Mouse (Mus musculus): ENCODE data around the gene Gpc2. TPM values are rescaled to one million over a fixed set of nuclear protein-coding genes. Genes with fewer than 3 reads are reported as not detected.

Gene Gpc2
- polyA plus RNA-seq, 1 experiment = not detected

- Histone ChIP-seq H3K4me1 (ENCODE audit: control insufficient read depth, insufficient read depth, insufficient read length, low read length) (no peaks in the 10 kb centered on the region), H3K27ac (replicated peaks; ENCODE audit: low read depth, low read length) (no peak overlapping the region), H3K4me3 (ENCODE audit: insufficient read depth, low read depth, low read length) (no peak overlapping the region)
These were observed 10.8 kb downstream of the Gpc2 start for GRCm38 (mm10) chr5:138268980-138269379.

- Histone ChIP-seq H3K27ac (replicated peaks; ENCODE audit: low read depth, low read length) (no peak overlapping the region), H3K4me1 (ENCODE audit: control insufficient read depth, insufficient read depth, insufficient read length, low read length) (no peaks in the 10 kb centered on the region), H3K4me3 (ENCODE audit: insufficient read depth, low read depth, low read length) (no peak overlapping the region)
These were observed 12.7 kb downstream of the Gpc2 start for GRCm38 (mm10) chr5:138267114-138267513.

GRCm38 (mm10) chr5:138265712-138266111, 14.1 kb downstream of the Gpc2 start:
- H3K4me1 ChIP-seq (ENCODE audit: control insufficient read depth, insufficient read depth, insufficient read length, low read length) = no peaks in the 10 kb centered on the region
- no peak overlapping the region for H3K4me3 ChIP-seq (ENCODE audit: insufficient read depth, low read depth, low read length)
- no peak overlapping the region for H3K27ac ChIP-seq (replicated peaks; ENCODE audit: low read depth, low read length)

GRCm38 (mm10) chr5:138264207-138264578, 15.6 kb downstream of the Gpc2 start:
- H3K27ac ChIP-seq (replicated peaks; ENCODE audit: low read depth, low read length) = no peak overlapping the region
- peak overlapping the region; percentile 75 for H3K4me3 ChIP-seq (ENCODE audit: insufficient read depth, low read depth, low read length)
- H3K4me1 ChIP-seq (ENCODE audit: control insufficient read depth, insufficient read depth, insufficient read length, low read length) = no peaks in the 10 kb centered on the region

- peak within 1 kb of the TSS; percentile 54 for H3K27ac ChIP-seq (replicated peaks; ENCODE audit: low read depth, low read length)
- no peaks in the 10 kb centered on the region for H3K4me1 ChIP-seq (ENCODE audit: control insufficient read depth, insufficient read depth, insufficient read length, low read length)
- H3K4me3 ChIP-seq (ENCODE audit: insufficient read depth, low read depth, low read length) = peak within 1 kb of the TSS; percentile 75
These were observed 16.3 kb downstream of the Gpc2 start, which contains the start of gene BC037034 for GRCm38 (mm10) chr5:138263260-138264206. TSS of gene BC037034 (minus strand) at chr5:138264033.

- peak overlapping the region; percentile 75 for H3K4me3 ChIP-seq (ENCODE audit: insufficient read depth, low read depth, low read length)
- H3K4me1 ChIP-seq (ENCODE audit: control insufficient read depth, insufficient read depth, insufficient read length, low read length) = no peaks in the 10 kb centered on the region
- H3K27ac ChIP-seq (replicated peaks; ENCODE audit: low read depth, low read length) = peak overlapping the region; percentile 9; the same call in 1 of the 2 replicates
These were observed 17.1 kb downstream of the Gpc2 start for GRCm38 (mm10) chr5:138262582-138263240.

GRCm38 (mm10) chr5:138262001-138262400, 17.8 kb downstream of the Gpc2 start:
- Histone ChIP-seq H3K4me3 (ENCODE audit: insufficient read depth, low read depth, low read length) (peak overlapping the region; percentile 75), H3K4me1 (ENCODE audit: control insufficient read depth, insufficient read depth, insufficient read length, low read length) (no peaks in the 10 kb centered on the region), H3K27ac (replicated peaks; ENCODE audit: low read depth, low read length) (0 out of 2 replicates have a peak overlapping the region, but pooled peaks have one; percentile 9)

GRCm38 (mm10) chr5:138260834-138261233, 19.0 kb downstream of the Gpc2 start:
- Histone ChIP-seq H3K27ac (replicated peaks; ENCODE audit: low read depth, low read length) (no peak overlapping the region), H3K4me1 (ENCODE audit: control insufficient read depth, insufficient read depth, insufficient read length, low read length) (no peaks in the 10 kb centered on the region), H3K4me3 (ENCODE audit: insufficient read depth, low read depth, low read length) (no peak overlapping the region)

- H3K4me3 ChIP-seq (ENCODE audit: insufficient read depth, low read depth, low read length) = no peak overlapping the region
- H3K27ac ChIP-seq (replicated peaks; ENCODE audit: low read depth, low read length) = no peak overlapping the region
- H3K4me1 ChIP-seq (ENCODE audit: control insufficient read depth, insufficient read depth, insufficient read length, low read length) = no peaks in the 10 kb centered on the region
These were observed 19.8 kb downstream of the Gpc2 start for GRCm38 (mm10) chr5:138260051-138260450.

GRCm38 (mm10) chr5:138258993-138259392, 20.8 kb downstream of the Gpc2 start:
- Histone ChIP-seq H3K4me3 (ENCODE audit: insufficient read depth, low read depth, low read length) (no peak overlapping the region), H3K4me1 (ENCODE audit: control insufficient read depth, insufficient read depth, insufficient read length, low read length) (peaks cover 3% of the 10 kb centered on the region; the same call in 1 of the 2 replicates), H3K27ac (replicated peaks; ENCODE audit: low read depth, low read length) (no peak overlapping the region)

- Histone ChIP-seq H3K4me3 (ENCODE audit: insufficient read depth, low read depth, low read length) (no peak overlapping the region), H3K27ac (replicated peaks; ENCODE audit: low read depth, low read length) (no peak overlapping the region), H3K4me1 (ENCODE audit: control insufficient read depth, insufficient read depth, insufficient read length, low read length) (peaks cover 3% of the 10 kb centered on the region; the same call in 1 of the 2 replicates)
These were observed 21.3 kb downstream of the Gpc2 start for GRCm38 (mm10) chr5:138258542-138258941.

- Histone ChIP-seq H3K27ac (replicated peaks; ENCODE audit: low read depth, low read length) (no peak overlapping the region), H3K4me1 (ENCODE audit: control insufficient read depth, insufficient read depth, insufficient read length, low read length) (peaks cover 3% of the 10 kb centered on the region; the same call in 1 of the 2 replicates), H3K4me3 (ENCODE audit: insufficient read depth, low read depth, low read length) (no peak overlapping the region)
These were observed 21.7 kb downstream of the Gpc2 start for GRCm38 (mm10) chr5:138258078-138258477.

- peaks cover 3% of the 10 kb centered on the region; the same call in 1 of the 2 replicates for H3K4me1 ChIP-seq (ENCODE audit: control insufficient read depth, insufficient read depth, insufficient read length, low read length)
- no peak overlapping the region; the same call in 1 of the 2 replicates for H3K27ac ChIP-seq (replicated peaks; ENCODE audit: low read depth, low read length)
- no peak overlapping the region for H3K4me3 ChIP-seq (ENCODE audit: insufficient read depth, low read depth, low read length)
These were observed 22.2 kb downstream of the Gpc2 start for GRCm38 (mm10) chr5:138257585-138257978.

- peak overlapping the region; percentile 7; the same call in 1 of the 2 replicates for H3K4me3 ChIP-seq (ENCODE audit: insufficient read depth, low read depth, low read length)
- H3K27ac ChIP-seq (replicated peaks; ENCODE audit: low read depth, low read length) = peak overlapping the region; percentile 40; the same call in 1 of the 2 replicates
These were observed 22.7 kb downstream of the Gpc2 start for GRCm38 (mm10) chr5:138256966-138257584.

GRCm38 (mm10) chr5:138256094-138256467, 23.7 kb downstream of the Gpc2 start:
- peak overlapping the region; percentile 13; the same call in 1 of the 2 replicates for H3K27ac ChIP-seq (replicated peaks; ENCODE audit: low read depth, low read length)
- peak overlapping the region; percentile 83 for H3K4me3 ChIP-seq (ENCODE audit: insufficient read depth, low read depth, low read length)
- peaks cover 3% of the 10 kb centered on the region; the same call in 1 of the 2 replicates for H3K4me1 ChIP-seq (ENCODE audit: control insufficient read depth, insufficient read depth, insufficient read length, low read length)

More at GRCm38 (mm10) chr5:138256966-138257584, 22.7 kb downstream of the Gpc2 start:
- H3K4me1 ChIP-seq (ENCODE audit: control insufficient read depth, insufficient read depth, insufficient read length, low read length) = peaks cover 3% of the 10 kb centered on the region; the same call in 1 of the 2 replicates
